Mouse (Mus musculus) hindbrain, embryonic 12.5 days (tissue): Measurements from ENCODE around the gene Il15ra. TPM values are rescaled to one million over a fixed set of nuclear protein-coding genes. Genes with fewer than 3 reads are reported as not detected.

Source experiments
- ATAC-seq: fragments of 200-750 bp; cut with Nextera tagmentation; 2 replicates; pipeline ENCODE4 v1.8.0; 2017; ENCODE audit warnings: moderate TSS enrichment; ENCODE audit not compliant: low FRiP score
- H3K27ac ChIP-seq: fragments of 300-500 bp; sonication (generic); 2 replicates; pipeline ENCODE4 v1.5.1; 2016; ENCODE audit warnings: mild to moderate bottlenecking
- H3K27me3 ChIP-seq: fragments of 300-500 bp; sonication (generic); 2 replicates; pipeline ENCODE4 v1.6.1; 2016; ENCODE audit warnings: mild to moderate bottlenecking
- H3K36me3 ChIP-seq: fragments of 300-500 bp; sonication (generic); 2 replicates; pipeline ENCODE4 v1.6.1; 2016; ENCODE audit warnings: mild to moderate bottlenecking
- H3K4me1 ChIP-seq: fragments of 300-500 bp; sonication (generic); 2 replicates; pipeline ENCODE4 v1.6.1; 2016
- H3K4me2 ChIP-seq: fragments of 300-500 bp; sonication (generic); replicated peaks from 2 replicates; pipeline ENCODE4 v1.6.1; 2016; ENCODE audit warnings: mild to moderate bottlenecking
- H3K4me3 ChIP-seq: fragments of 300-500 bp; sonication (generic); 2 replicates; pipeline ENCODE4 v1.5.1; 2016; ENCODE audit warnings: mild to moderate bottlenecking
- H3K9ac ChIP-seq: fragments of 300-500 bp; sonication (generic); 2 replicates; pipeline ENCODE4 v1.6.1; 2016; ENCODE audit warnings: mild to moderate bottlenecking, moderate library complexity
- H3K9me3 ChIP-seq: fragments of 300-500 bp; sonication (generic); replicated peaks from 2 replicates; pipeline ENCODE4 v1.6.1; 2016; ENCODE audit warnings: mild to moderate bottlenecking
- WGBS: fragments of 180-500 bp; shearing (Covaris S2); methylation state at CpG from one replicate; pipeline ENCODE4 v1.1.7; 2016; 5-methylcytosine and 5-hydroxymethylcytosine counted together
- polyA plus RNA-seq: library from polyadenylated mRNA; unstranded; fragments of >200 nt; fragmentation: Nextera tagmentation; extraction: Ambion mirVana; gene quantifications from 2 replicates; pipeline ENCODE4 v1.2.1, GENCODE M21; 2016

The Il15ra gene
- polyA plus RNA-seq: 0.68 and 0.74 TPM in 2 replicates

GRCm38 (mm10) chr2:11705201-11706025 is at the start of gene Il15ra:
Il15ra (plus strand) TSS chr2:11705290.
- peaks cover 37% of the 10 kb centered on the region for H3K27me3 ChIP-seq
- no peaks in the 10 kb centered on the region for H3K9me3 ChIP-seq
- peak; percentile 79 for ATAC-seq
- H3K4me2 ChIP-seq: peak within 1 kb of the TSS; percentile 100
- H3K36me3 ChIP-seq: no peaks in the 10 kb centered on the region
- peaks cover 12% of the 10 kb centered on the region for H3K4me1 ChIP-seq
- H3K4me3 ChIP-seq: peak within 1 kb of the TSS; percentile 55
- H3K27ac ChIP-seq: no peak within 1 kb of the TSS
- under 1% methylated on average over 37 of the region's 37 CpGs for WGBS
- H3K9ac ChIP-seq: peak within 1 kb of the TSS; percentile 64

GRCm38 (mm10) chr2:11657581-11657980 is 47.5 kb upstream of the Il15ra start:
- no peak for ATAC-seq
- H3K4me3 ChIP-seq: no peak overlapping the region
- H3K36me3 ChIP-seq: no peaks in the 10 kb centered on the region
- no peak overlapping the region for H3K9ac ChIP-seq
- no peaks in the 10 kb centered on the region for H3K4me1 ChIP-seq
- H3K9me3 ChIP-seq: no peaks in the 10 kb centered on the region
- H3K27me3 ChIP-seq: no peaks in the 10 kb centered on the region
- H3K4me2 ChIP-seq: no peak overlapping the region
- WGBS: 93% methylated on average over 2 of the region's 2 CpGs
- no peak overlapping the region for H3K27ac ChIP-seq

- Histone ChIP-seq H3K4me1 (no peaks in the 10 kb centered on the region), H3K9ac (no peak overlapping the region), H3K27ac (no peak overlapping the region), H3K27me3 (no peaks in the 10 kb centered on the region), H3K4me3 (no peak overlapping the region), H3K4me2 (no peak overlapping the region), H3K36me3 (no peaks in the 10 kb centered on the region), H3K9me3 (no peaks in the 10 kb centered on the region)
- WGBS: 30% methylated on average over 2 of the region's 2 CpGs
- 0 out of 2 replicates have a peak, but pooled peaks have one; percentile 22 for ATAC-seq
These were observed 45.8 kb upstream of the Il15ra start for GRCm38 (mm10) chr2:11659263-11659662.

GRCm38 (mm10) chr2:11662143-11662906 is 42.8 kb upstream of the Il15ra start:
- 78% methylated on average over 6 of the region's 6 CpGs for WGBS
- no peak overlapping the region for H3K27ac ChIP-seq

GRCm38 (mm10) chr2:11662907-11663230 is 42.2 kb upstream of the Il15ra start:
- 100% methylated on average over 1 of the region's 1 CpGs for WGBS
- H3K9me3 ChIP-seq: no peaks in the 10 kb centered on the region
- no peak overlapping the region for H3K9ac ChIP-seq
- H3K4me1 ChIP-seq: no peaks in the 10 kb centered on the region
- no peak overlapping the region for H3K4me2 ChIP-seq
- ATAC-seq: no peak
- no peaks in the 10 kb centered on the region for H3K36me3 ChIP-seq
- no peak overlapping the region for H3K4me3 ChIP-seq
- no peaks in the 10 kb centered on the region for H3K27me3 ChIP-seq
- no peak overlapping the region for H3K27ac ChIP-seq

More at GRCm38 (mm10) chr2:11662143-11662906, 42.8 kb upstream of the Il15ra start:
- Histone ChIP-seq H3K9ac (no peak overlapping the region), H3K36me3 (no peaks in the 10 kb centered on the region), H3K4me2 (no peak overlapping the region), H3K27me3 (no peaks in the 10 kb centered on the region), H3K4me1 (no peaks in the 10 kb centered on the region), H3K4me3 (no peak overlapping the region), H3K9me3 (no peaks in the 10 kb centered on the region)
- ATAC-seq: no peak

GRCm38 (mm10) chr2:11663961-11664360 is 41.1 kb upstream of the Il15ra start:
- Histone ChIP-seq H3K36me3 (no peaks in the 10 kb centered on the region), H3K27me3 (no peaks in the 10 kb centered on the region), H3K9me3 (no peaks in the 10 kb centered on the region), H3K27ac (no peak overlapping the region), H3K4me2 (peak overlapping the region; percentile 34), H3K9ac (no peak overlapping the region), H3K4me1 (no peaks in the 10 kb centered on the region), H3K4me3 (peak overlapping the region; percentile 16; the same call in 1 of the 2 replicates)
- 7% methylated on average over 10 of the region's 10 CpGs for WGBS
- ATAC-seq: peak; percentile 85

- no peak overlapping the region for H3K9ac ChIP-seq
- H3K4me2 ChIP-seq: peak overlapping the region; percentile 34
- 0 out of 2 replicates have a peak, but pooled peaks have one; percentile 50 for ATAC-seq
These were observed 40.7 kb upstream of the Il15ra start for GRCm38 (mm10) chr2:11664367-11664766.

GRCm38 (mm10) chr2:11664806-11665205 is 40.3 kb upstream of the Il15ra start:
- Histone ChIP-seq H3K4me3 (no peak overlapping the region), H3K36me3 (no peaks in the 10 kb centered on the region), H3K9ac (no peak overlapping the region), H3K4me1 (no peaks in the 10 kb centered on the region), H3K27ac (no peak overlapping the region), H3K4me2 (no peak overlapping the region), H3K27me3 (no peaks in the 10 kb centered on the region), H3K9me3 (no peaks in the 10 kb centered on the region)
- no peak for ATAC-seq
- WGBS: 91% methylated on average over 4 of the region's 4 CpGs

More at GRCm38 (mm10) chr2:11664367-11664766, 40.7 kb upstream of the Il15ra start:
- Histone ChIP-seq H3K9me3 (no peaks in the 10 kb centered on the region), H3K36me3 (no peaks in the 10 kb centered on the region), H3K27me3 (no peaks in the 10 kb centered on the region), H3K27ac (no peak overlapping the region), H3K4me3 (peak overlapping the region; percentile 16; the same call in 1 of the 2 replicates), H3K4me1 (no peaks in the 10 kb centered on the region)
- 41% methylated on average over 6 of the region's 6 CpGs for WGBS

- ATAC-seq: no peak
- WGBS: 86% methylated on average over 3 of the region's 3 CpGs
- Histone ChIP-seq H3K4me2 (no peak overlapping the region), H3K36me3 (no peaks in the 10 kb centered on the region), H3K27me3 (no peaks in the 10 kb centered on the region), H3K9ac (no peak overlapping the region), H3K4me3 (no peak overlapping the region), H3K27ac (no peak overlapping the region), H3K4me1 (no peaks in the 10 kb centered on the region), H3K9me3 (no peaks in the 10 kb centered on the region)
These were observed 39.8 kb upstream of the Il15ra start for GRCm38 (mm10) chr2:11665326-11665725.

GRCm38 (mm10) chr2:11672144-11672543 is 32.9 kb upstream of the Il15ra start:
- H3K4me2 ChIP-seq: no peak overlapping the region
- 20% methylated on average over 3 of the region's 3 CpGs for WGBS
- ATAC-seq: no peak
- H3K4me3 ChIP-seq: no peak overlapping the region
- H3K27me3 ChIP-seq: no peaks in the 10 kb centered on the region
- H3K9me3 ChIP-seq: no peaks in the 10 kb centered on the region
- no peaks in the 10 kb centered on the region for H3K4me1 ChIP-seq
- H3K36me3 ChIP-seq: no peaks in the 10 kb centered on the region
- H3K9ac ChIP-seq: no peak overlapping the region
- no peak overlapping the region for H3K27ac ChIP-seq

- WGBS: 79% methylated on average over 7 of the region's 7 CpGs
- no peaks in the 10 kb centered on the region for H3K9me3 ChIP-seq
- no peaks in the 10 kb centered on the region for H3K4me1 ChIP-seq
- H3K9ac ChIP-seq: no peak overlapping the region
- H3K4me3 ChIP-seq: no peak overlapping the region
- H3K36me3 ChIP-seq: no peaks in the 10 kb centered on the region
- no peak for ATAC-seq
- H3K27ac ChIP-seq: no peak overlapping the region
- no peaks in the 10 kb centered on the region for H3K27me3 ChIP-seq
- no peak overlapping the region for H3K4me2 ChIP-seq
These were observed 25.5 kb upstream of the Il15ra start for GRCm38 (mm10) chr2:11679626-11680025.

- H3K36me3 ChIP-seq: no peaks in the 10 kb centered on the region
- 58% methylated on average over 4 of the region's 4 CpGs for WGBS
- no peaks in the 10 kb centered on the region for H3K27me3 ChIP-seq
- no peaks in the 10 kb centered on the region for H3K9me3 ChIP-seq
- H3K4me1 ChIP-seq: no peaks in the 10 kb centered on the region
- ATAC-seq: no peak
- H3K27ac ChIP-seq: no peak overlapping the region
- no peak overlapping the region for H3K9ac ChIP-seq
- no peak overlapping the region for H3K4me3 ChIP-seq
- H3K4me2 ChIP-seq: no peak overlapping the region
These were observed 22.4 kb upstream of the Il15ra start for GRCm38 (mm10) chr2:11682712-11683111.
